Mouse (Mus musculus) lung, postnatal 0 days (tissue): ENCODE data around the gene Usp9x. TPM values are rescaled to one million over a fixed set of nuclear protein-coding genes. Genes with fewer than 3 reads are reported as not detected.

Experiments
- ATAC-seq: fragments of 200-750 bp; cut with Nextera tagmentation; 2 replicates; pipeline ENCODE4 v1.8.0; 2017; ENCODE audit warnings: moderate library complexity
- DNase-seq: peaks from one replicate; pipeline ENCODE4 v3.0.0-alpha.2; 2016; ENCODE audit warnings: low spot score
- H3K27ac ChIP-seq: fragments of 300-500 bp; sonication (generic); 2 replicates; pipeline ENCODE4 v1.5.1; 2014; ENCODE audit warnings: antibody characterized with exemption, mild to moderate bottlenecking, low read length, mixed read lengths
- H3K27me3 ChIP-seq: fragments of 300-500 bp; sonication (generic); replicated peaks from 2 replicates; pipeline ENCODE4 v1.6.1; 2014; ENCODE audit warnings: low read length, mixed read lengths; ENCODE audit not compliant: insufficient read depth
- H3K36me3 ChIP-seq: fragments of 300-500 bp; sonication (generic); 2 replicates; pipeline ENCODE4 v1.6.1; 2014; ENCODE audit warnings: low read length, mixed read lengths; ENCODE audit not compliant: insufficient read depth
- H3K4me1 ChIP-seq: fragments of 300-500 bp; sonication (generic); 2 replicates; pipeline ENCODE4 v1.6.1; 2014; ENCODE audit warnings: antibody characterized with exemption, low read depth, low read length, mixed read lengths; ENCODE audit not compliant: insufficient read depth
- H3K4me2 ChIP-seq: fragments of 300-500 bp; sonication (generic); replicated peaks from 2 replicates; pipeline ENCODE4 v1.6.1; 2014; ENCODE audit warnings: low read depth, mild to moderate bottlenecking, low read length, moderate library complexity, mixed read lengths
- H3K4me3 ChIP-seq: fragments of 300-500 bp; sonication (generic); 2 replicates; pipeline ENCODE4 v1.5.1; 2014; ENCODE audit warnings: low read depth, low read length
- H3K9ac ChIP-seq: fragments of 300-500 bp; sonication (generic); replicated peaks from 2 replicates; pipeline ENCODE4 v1.6.1; 2014; ENCODE audit warnings: low read depth, mild to moderate bottlenecking
- H3K9me3 ChIP-seq: fragments of 300-500 bp; sonication (generic); 2 replicates; pipeline ENCODE4 v1.6.1; 2016; ENCODE audit warnings: low read length, mixed read lengths
- CTCF ChIP-seq: IDR thresholded peaks from 2 replicates; pipeline ENCODE4 v1.5.1; 2016; ENCODE audit warnings: antibody characterized with exemption, mild to moderate bottlenecking
- EP300 ChIP-seq: IDR thresholded peaks from 2 replicates; pipeline ENCODE4 v1.6.1; 2016; ENCODE audit warnings: antibody characterized with exemption, mild to moderate bottlenecking, control low read depth
- WGBS: fragments of 180-500 bp; shearing (Covaris S2); extraction: QIAGEN DNeasy Blood & Tissue Kit; methylation state at CpG from one replicate; pipeline ENCODE4 v1.1.7; 2014; 5-methylcytosine and 5-hydroxymethylcytosine counted together
- polyA plus RNA-seq: library from polyadenylated mRNA; unstranded; fragments of >200 nt; fragmentation: Nextera tagmentation; extraction: Ambion mirVana; gene quantifications from 2 replicates; pipeline ENCODE4 v1.2.1, GENCODE M21; 2015

Gene Usp9x
- polyA plus RNA-seq, 1 experiment from 2014 or later, result 21.0 TPM

DNA sequence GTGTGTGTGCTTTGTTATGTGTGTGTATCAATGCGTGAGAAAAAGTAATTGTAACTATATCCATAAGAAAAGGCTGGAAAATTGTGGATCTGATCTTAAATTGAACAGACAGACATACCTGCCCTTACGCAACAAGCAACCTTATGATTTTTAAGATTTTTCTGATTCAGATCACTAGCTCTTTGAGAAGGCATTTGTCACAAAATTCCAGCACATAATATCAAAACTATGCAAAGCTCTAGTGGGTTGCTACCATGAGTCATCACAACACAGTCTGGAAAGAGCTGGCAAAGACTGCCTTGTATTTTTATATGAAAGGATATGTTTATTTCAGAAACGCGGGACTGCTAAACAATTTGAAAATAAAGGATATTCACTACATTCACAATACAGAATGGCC is 34.2 kb upstream of the Usp9x start:
- WGBS, result 76% methylated on average over 4 of the region's 4 CpGs

DNA sequence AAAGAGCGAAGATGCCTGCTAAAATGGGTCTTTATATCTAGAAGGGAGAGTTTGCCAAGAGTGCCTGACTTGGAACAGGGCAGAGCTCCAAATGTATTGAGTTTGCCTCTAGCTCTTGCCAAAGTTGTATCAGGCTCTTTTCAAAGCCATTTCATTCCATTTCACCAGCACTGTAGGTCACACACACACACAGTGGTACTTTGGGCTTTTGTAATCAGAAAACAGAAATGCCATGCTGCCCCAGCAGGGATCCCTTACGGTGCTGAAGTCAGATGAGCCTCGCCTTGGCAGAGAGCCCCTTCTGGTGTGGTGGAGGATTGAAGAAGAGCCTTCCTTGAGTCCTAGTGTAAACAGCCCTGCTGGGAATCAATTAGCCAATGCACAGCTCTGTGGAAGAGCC is 32.1 kb upstream of the Usp9x start:
- WGBS, result 40% methylated on average over 3 of the region's 3 CpGs
- no peak overlapping the region for H3K4me3 ChIP-seq
- no peaks in the 10 kb centered on the region for H3K4me1 ChIP-seq
- no peaks in the 10 kb centered on the region for H3K9me3 ChIP-seq
- H3K36me3 ChIP-seq, result no peaks in the 10 kb centered on the region
- no peak for TF ChIP-seq CTCF
- TF ChIP-seq EP300, result no peak
- no peak overlapping the region for H3K9ac ChIP-seq
- no peak overlapping the region for H3K4me2 ChIP-seq
- ATAC-seq, result no peak
- H3K27me3 ChIP-seq, result no peaks in the 10 kb centered on the region
- DNase-seq, result no peak
- H3K27ac ChIP-seq, result no peak overlapping the region

More for the DNA sequence above, 34.2 kb upstream of the Usp9x start:
- Histone ChIP-seq H3K9me3 (no peaks in the 10 kb centered on the region), H3K9ac (no peak overlapping the region), H3K27ac (no peak overlapping the region), H3K4me3 (no peak overlapping the region), H3K4me1 (no peaks in the 10 kb centered on the region), H3K36me3 (no peaks in the 10 kb centered on the region), H3K27me3 (no peaks in the 10 kb centered on the region), H3K4me2 (no peak overlapping the region)
- TF ChIP-seq CTCF (no peak), EP300 (no peak)
- no peak for ATAC-seq
- DNase-seq, result peak; percentile 13

DNA sequence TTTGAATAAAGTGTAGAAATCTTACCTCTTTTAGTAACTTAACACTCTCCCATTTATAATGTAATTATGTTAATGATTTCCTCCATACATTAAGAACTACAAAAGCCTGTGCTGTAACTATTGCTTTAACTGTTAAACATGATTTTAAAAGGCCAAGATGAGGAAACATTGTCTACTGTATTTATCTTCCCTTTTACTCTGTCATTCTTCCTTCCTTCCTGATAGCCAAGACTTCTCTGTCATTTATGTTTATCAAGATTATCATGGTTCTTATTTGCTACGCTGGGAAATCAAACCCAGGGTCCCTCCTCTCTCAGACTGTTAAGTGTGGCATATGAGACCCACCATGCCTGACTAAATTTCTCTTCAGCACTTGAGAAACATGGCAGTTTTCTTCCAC is 30.9 kb upstream of the Usp9x start:
- Histone ChIP-seq H3K9ac (no peak overlapping the region), H3K9me3 (no peaks in the 10 kb centered on the region), H3K4me3 (no peak overlapping the region), H3K27ac (no peak overlapping the region), H3K4me1 (no peaks in the 10 kb centered on the region), H3K36me3 (no peaks in the 10 kb centered on the region), H3K4me2 (no peak overlapping the region), H3K27me3 (no peaks in the 10 kb centered on the region)
- no peak for ATAC-seq
- DNase-seq, result no peak
- 30% methylated on average over 1 of the region's 1 CpGs for WGBS
- no peak for TF ChIP-seq EP300
- TF ChIP-seq CTCF, result no peak

DNA sequence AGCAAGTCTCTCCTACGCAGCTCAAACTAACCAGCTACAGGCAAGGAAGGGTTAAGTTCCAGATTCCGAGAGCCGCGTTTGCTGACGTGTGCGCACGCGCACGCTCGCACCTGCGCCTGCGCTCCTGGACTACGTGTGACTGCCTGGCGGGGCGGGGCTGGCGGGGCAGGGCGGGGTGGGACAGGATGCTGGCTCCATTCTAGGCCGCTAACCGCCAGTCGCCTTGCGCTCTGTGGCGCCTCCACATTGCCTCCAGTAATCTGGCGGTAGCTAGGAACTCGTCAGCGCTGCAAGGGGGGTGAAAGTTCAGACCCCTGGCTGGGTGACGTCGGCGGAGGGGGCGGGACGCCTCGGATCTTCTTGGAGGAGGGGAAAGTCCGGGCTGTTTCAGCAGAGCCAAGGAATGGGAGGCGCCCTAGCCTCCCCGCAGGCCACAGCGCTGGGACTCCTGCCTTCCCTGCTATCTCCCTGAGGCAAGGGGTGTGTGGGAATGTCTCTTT is 29.6 kb upstream of the Usp9x start:
- H3K9me3 ChIP-seq, result no peaks in the 10 kb centered on the region
- peak overlapping the region; percentile 39; the same call in 1 of the 2 replicates for H3K9ac ChIP-seq
- no peaks in the 10 kb centered on the region for H3K36me3 ChIP-seq
- peak; percentile 99 for ATAC-seq
- 5% methylated on average over 34 of the region's 35 CpGs for WGBS
- peak overlapping the region; percentile 53 for H3K4me2 ChIP-seq
- H3K4me1 ChIP-seq, result no peaks in the 10 kb centered on the region
- TF ChIP-seq EP300 (peak; percentile 73), CTCF (peak; percentile 49)
- peak; percentile 96 for DNase-seq
- H3K4me3 ChIP-seq, result peak overlapping the region; percentile 29
- no peaks in the 10 kb centered on the region for H3K27me3 ChIP-seq
- H3K27ac ChIP-seq, result peak overlapping the region; percentile 85

DNA sequence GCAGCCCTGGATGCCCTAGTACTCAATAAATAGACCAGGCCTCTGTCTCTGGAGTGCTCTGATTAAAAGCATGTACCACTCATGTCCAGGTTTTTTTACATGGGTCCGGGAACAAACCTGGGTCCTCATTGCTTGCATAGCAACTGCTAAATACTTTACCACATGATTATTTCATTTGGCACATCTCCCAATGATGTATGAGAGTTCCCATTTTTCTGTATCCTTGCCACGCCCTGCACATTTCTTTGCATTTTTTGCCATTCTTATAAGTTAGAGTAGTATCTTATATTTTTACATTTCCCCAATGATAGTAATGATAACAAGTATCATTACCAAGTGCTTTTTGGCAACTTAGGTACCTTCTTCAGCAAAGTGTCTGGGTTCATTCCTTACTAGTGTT is 27.5 kb upstream of the Usp9x start:
- no peak for TF ChIP-seq CTCF
- no peak for TF ChIP-seq EP300
- Histone ChIP-seq H3K4me2 (no peak overlapping the region), H3K9me3 (no peaks in the 10 kb centered on the region), H3K36me3 (no peaks in the 10 kb centered on the region), H3K27ac (no peak overlapping the region), H3K4me1 (no peaks in the 10 kb centered on the region), H3K4me3 (no peak overlapping the region), H3K27me3 (no peaks in the 10 kb centered on the region), H3K9ac (no peak overlapping the region)
- 83% methylated on average over 2 of the region's 2 CpGs for WGBS
- ATAC-seq (no peak), DNase-seq (no peak)

DNA sequence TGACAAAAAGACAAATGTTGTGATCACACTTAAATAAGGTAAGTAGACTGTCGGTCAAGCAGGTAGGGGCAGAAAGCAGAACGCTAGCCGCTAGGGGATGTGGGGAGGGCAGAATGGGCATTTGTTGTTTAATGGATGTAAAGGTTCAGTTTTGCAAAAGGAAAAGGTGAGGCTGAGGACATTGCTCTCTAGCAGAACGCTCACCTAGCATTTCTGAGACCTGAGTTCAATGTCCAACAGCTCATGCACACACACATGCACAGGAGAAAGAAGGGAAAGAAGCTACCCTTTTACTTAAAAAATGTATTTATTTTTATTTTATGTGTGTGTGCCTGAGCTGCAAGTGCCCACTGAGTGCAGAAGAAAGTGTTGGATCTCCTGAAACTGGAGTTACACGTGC is 26.6 kb upstream of the Usp9x start:
- no peak overlapping the region for H3K9ac ChIP-seq
- H3K4me2 ChIP-seq, result no peak overlapping the region
- H3K4me1 ChIP-seq, result no peaks in the 10 kb centered on the region
- 87% methylated on average over 5 of the region's 5 CpGs for WGBS
- H3K4me3 ChIP-seq, result no peak overlapping the region
- no peaks in the 10 kb centered on the region for H3K27me3 ChIP-seq
- no peak for TF ChIP-seq CTCF
- TF ChIP-seq EP300, result no peak
- no peaks in the 10 kb centered on the region for H3K9me3 ChIP-seq
- DNase-seq, result no peak
- ATAC-seq, result no peak
- no peak overlapping the region for H3K27ac ChIP-seq
- H3K36me3 ChIP-seq, result no peaks in the 10 kb centered on the region
